Mouse (Mus musculus): ENCODE data around the gene Ccdc24. TPM values are rescaled to one million over a fixed set of nuclear protein-coding genes. Genes with fewer than 3 reads are reported as not detected.

The Ccdc24 gene
- polyA plus RNA-seq, 1 experiment from 2014 or later, result 1.5 TPM

DNA sequence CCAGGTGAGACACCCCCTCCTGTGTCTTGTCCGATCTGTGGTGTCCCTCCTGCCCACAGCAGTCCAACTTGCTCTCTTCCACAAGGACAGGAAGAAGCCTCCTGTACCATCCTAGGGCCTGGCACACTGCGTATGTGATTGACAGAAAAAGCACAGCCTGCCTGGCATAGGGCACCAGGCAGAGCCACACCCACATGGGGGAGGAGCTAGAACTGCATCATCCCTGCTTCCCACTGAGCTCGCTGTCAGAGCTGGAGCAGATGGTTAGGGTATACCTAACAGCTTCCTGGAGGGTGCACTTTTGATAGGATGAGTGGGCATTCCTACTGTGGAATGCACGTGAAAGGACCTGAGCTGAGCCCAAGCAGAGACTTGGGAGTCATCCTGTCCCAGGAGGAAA is 9.5 kb downstream of the Ccdc24 start:
- 23% methylated on average over 4 of the region's 4 CpGs for WGBS
- ATAC-seq (peak; percentile 91), DNase-seq (ENCODE audit: low spot score) (peak; percentile 89)
- Histone ChIP-seq H3K27ac (ENCODE audit: low read depth, low read length) (no peak overlapping the region), H3K27me3 (replicated peaks; ENCODE audit: control insufficient read depth, insufficient read depth, low read length) (no peaks in the 10 kb centered on the region), H3K4me3 (ENCODE audit: low read depth, low read length) (no peak overlapping the region), H3K4me1 (ENCODE audit: control insufficient read depth, insufficient read depth, low read length) (0 out of 2 replicates have a peak, but pooled peaks cover 2% of the 10 kb centered on the region), H3K9me3 (replicated peaks; ENCODE audit: control insufficient read depth, low read length) (no peaks in the 10 kb centered on the region), H3K4me2 (ENCODE audit: low read length) (no peak overlapping the region), H3K9ac (ENCODE audit: low read length) (no peak overlapping the region), H3K36me3 (ENCODE audit: control insufficient read depth, insufficient read depth, low read length) (no peaks in the 10 kb centered on the region)

DNA sequence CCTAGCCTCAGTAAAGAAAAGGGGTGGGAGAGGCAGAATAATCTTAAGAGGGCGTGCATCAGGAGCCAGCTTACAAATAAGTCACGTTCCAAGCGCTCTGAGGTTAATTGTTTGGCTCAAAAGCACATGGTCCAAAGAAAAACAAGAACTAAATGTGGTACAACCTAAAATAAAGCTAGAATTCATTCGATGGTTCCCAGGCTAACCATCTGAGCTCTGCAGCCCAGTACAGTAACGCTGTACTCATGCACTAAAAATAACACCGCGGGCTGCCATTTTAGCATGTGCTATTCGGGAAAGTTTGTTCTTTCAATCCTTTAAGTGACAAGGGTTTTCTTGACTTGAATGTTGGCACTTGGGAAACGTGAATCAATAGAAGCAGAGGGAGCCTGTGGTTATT is 11.8 kb downstream of the Ccdc24 start:
- Histone ChIP-seq H3K4me2 (ENCODE audit: low read length) (no peak overlapping the region), H3K4me3 (ENCODE audit: low read depth, low read length) (no peak overlapping the region), H3K27ac (ENCODE audit: low read depth, low read length) (no peak overlapping the region), H3K27me3 (replicated peaks; ENCODE audit: control insufficient read depth, insufficient read depth, low read length) (no peaks in the 10 kb centered on the region), H3K36me3 (ENCODE audit: control insufficient read depth, insufficient read depth, low read length) (no peaks in the 10 kb centered on the region), H3K4me1 (ENCODE audit: control insufficient read depth, insufficient read depth, low read length) (0 out of 2 replicates have a peak, but pooled peaks cover 2% of the 10 kb centered on the region), H3K9ac (ENCODE audit: low read length) (no peak overlapping the region), H3K9me3 (replicated peaks; ENCODE audit: control insufficient read depth, low read length) (no peaks in the 10 kb centered on the region)
- DNase-seq (ENCODE audit: low spot score) (no peak), ATAC-seq (no peak)
- 72% methylated on average over 9 of the region's 9 CpGs for WGBS

DNA sequence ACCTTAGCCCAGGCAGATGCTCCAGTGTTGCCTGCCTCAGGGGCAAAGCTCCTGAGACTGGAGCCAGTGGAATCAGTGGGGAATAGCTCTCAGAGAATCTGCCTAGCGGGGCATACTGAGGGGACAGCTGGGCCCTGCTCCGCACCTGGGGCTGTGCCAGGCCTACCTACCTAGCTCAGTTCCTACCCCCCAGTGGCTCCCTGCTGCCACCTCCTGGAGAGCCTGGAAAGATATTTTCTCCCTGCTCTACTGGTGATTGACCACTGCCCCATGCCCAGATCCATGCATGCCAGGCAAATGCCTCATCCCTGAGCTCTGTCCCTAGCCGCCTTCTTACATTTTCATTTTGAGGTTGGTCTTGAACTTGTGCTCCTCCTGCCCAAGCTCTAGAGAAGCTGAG is 13.6 kb downstream of the Ccdc24 start:
- H3K27me3 ChIP-seq (replicated peaks; ENCODE audit: control insufficient read depth, insufficient read depth, low read length), result no peaks in the 10 kb centered on the region
- no peak overlapping the region for H3K9ac ChIP-seq (ENCODE audit: low read length)
- WGBS, result 58% methylated on average over 3 of the region's 3 CpGs
- DNase-seq (ENCODE audit: low spot score) (peak; percentile 62), ATAC-seq (peak; percentile 41)
- H3K4me1 ChIP-seq (ENCODE audit: control insufficient read depth, insufficient read depth, low read length), result 0 out of 2 replicates have a peak, but pooled peaks cover 2% of the 10 kb centered on the region
- H3K9me3 ChIP-seq (replicated peaks; ENCODE audit: control insufficient read depth, low read length), result no peaks in the 10 kb centered on the region
- H3K27ac ChIP-seq (ENCODE audit: low read depth, low read length), result no peak overlapping the region
- H3K36me3 ChIP-seq (ENCODE audit: control insufficient read depth, insufficient read depth, low read length), result no peaks in the 10 kb centered on the region
- H3K4me2 ChIP-seq (ENCODE audit: low read length), result no peak overlapping the region
- no peak overlapping the region for H3K4me3 ChIP-seq (ENCODE audit: low read depth, low read length)

DNA sequence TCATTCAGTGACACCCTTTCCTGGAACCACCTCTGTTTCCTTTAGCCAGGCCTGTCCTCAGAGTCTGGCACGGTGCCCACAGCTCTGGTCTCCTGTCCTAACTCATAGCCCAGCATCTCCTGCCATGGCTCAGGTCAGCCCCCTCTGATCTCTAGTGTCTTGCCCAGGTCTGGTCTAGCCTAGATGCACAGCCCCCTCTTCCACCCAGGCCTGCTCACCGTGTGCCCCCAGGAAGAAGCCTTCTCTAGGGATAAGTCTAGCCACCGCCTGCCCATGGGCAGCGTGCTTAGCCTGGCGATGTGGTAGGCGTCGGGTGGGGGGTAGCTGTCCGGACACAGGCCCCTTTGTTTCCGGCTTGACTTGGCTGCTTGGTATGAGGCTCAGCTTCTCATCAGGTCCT is 17.2 kb downstream of the Ccdc24 start:
- H3K27ac ChIP-seq (ENCODE audit: low read depth, low read length), result no peak overlapping the region

DNA sequence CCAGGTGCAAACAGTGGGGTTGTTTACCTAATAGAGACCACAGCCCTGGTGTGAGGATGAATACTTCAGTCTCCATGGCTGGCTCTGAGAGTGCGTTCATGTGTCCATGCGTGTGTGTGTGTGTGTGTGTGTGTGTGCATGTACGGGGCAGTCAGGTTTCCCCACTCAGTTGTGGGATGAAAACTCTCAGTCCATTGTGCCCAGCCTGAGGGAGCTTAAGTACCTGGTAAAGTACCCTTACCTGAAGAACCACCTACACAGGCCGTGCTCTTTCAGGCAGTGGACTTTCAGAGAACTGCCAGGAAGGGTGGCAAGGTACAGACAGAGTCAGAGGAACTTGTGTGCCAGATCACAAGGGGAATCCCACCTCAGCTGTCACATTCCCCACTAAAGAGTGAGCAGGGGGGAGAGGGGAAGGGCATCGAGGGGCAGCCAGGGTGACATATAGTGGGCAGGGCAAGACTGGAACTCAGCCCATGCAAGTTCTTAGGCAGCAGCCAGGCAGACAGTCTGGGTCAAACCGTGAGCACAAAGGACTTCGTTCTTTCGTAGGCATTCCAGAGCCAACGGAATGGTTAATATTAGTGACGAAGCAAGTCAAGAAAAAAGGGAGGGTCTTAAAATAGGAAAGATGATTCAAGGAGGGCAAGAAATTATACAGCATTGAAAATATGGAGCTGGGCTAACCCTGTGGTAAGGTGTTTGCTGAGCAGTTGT is 20.0 kb downstream of the Ccdc24 start:
- H3K36me3 ChIP-seq (ENCODE audit: control insufficient read depth, insufficient read depth, low read length), result no peaks in the 10 kb centered on the region
- no peak for ATAC-seq
- 86% methylated on average over 10 of the region's 10 CpGs for WGBS

More for the DNA sequence above, 17.2 kb downstream of the Ccdc24 start:
- Histone ChIP-seq H3K9ac (ENCODE audit: low read length) (no peak overlapping the region), H3K36me3 (ENCODE audit: control insufficient read depth, insufficient read depth, low read length) (no peaks in the 10 kb centered on the region), H3K4me1 (ENCODE audit: control insufficient read depth, insufficient read depth, low read length) (no peaks in the 10 kb centered on the region), H3K9me3 (replicated peaks; ENCODE audit: control insufficient read depth, low read length) (no peaks in the 10 kb centered on the region), H3K4me2 (ENCODE audit: low read length) (no peak overlapping the region), H3K27me3 (replicated peaks; ENCODE audit: control insufficient read depth, insufficient read depth, low read length) (no peaks in the 10 kb centered on the region), H3K4me3 (ENCODE audit: low read depth, low read length) (no peak overlapping the region)
- DNase-seq (ENCODE audit: low spot score), result no peak
- no peak for ATAC-seq
- 64% methylated on average over 9 of the region's 9 CpGs for WGBS

DNA sequence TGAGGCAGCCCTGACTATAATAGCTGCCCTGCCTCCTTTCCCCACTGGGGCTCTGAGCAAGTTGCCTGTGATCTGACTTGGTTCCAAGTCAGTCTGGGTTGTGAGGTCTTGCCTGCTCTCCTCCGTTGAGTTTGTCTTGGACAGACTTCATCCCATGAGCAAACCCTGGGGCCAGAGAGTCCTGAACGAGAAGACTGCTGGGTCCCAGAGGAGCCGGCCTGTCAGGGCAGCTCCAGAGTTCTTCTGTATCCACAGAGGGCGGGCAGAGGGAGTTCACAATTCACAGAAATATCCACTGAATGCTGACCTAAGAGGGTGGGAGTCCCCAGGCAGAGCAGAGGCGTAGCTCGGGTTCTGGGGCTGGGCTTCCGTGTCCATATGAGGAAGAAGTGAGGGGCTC is 21.5 kb downstream of the Ccdc24 start:
- no peaks in the 10 kb centered on the region for H3K36me3 ChIP-seq (ENCODE audit: control insufficient read depth, insufficient read depth, low read length)
- WGBS, result 85% methylated on average over 7 of the region's 7 CpGs
- no peak overlapping the region for H3K27ac ChIP-seq (ENCODE audit: low read depth, low read length)
- H3K4me1 ChIP-seq (ENCODE audit: control insufficient read depth, insufficient read depth, low read length), result peaks cover 10% of the 10 kb centered on the region; the same call in 1 of the 2 replicates
- no peaks in the 10 kb centered on the region for H3K9me3 ChIP-seq (replicated peaks; ENCODE audit: control insufficient read depth, low read length)
- no peak overlapping the region for H3K9ac ChIP-seq (ENCODE audit: low read length)
- DNase-seq (ENCODE audit: low spot score) (no peak), ATAC-seq (no peak)
- no peak overlapping the region for H3K4me3 ChIP-seq (ENCODE audit: low read depth, low read length)
- H3K4me2 ChIP-seq (ENCODE audit: low read length), result no peak overlapping the region
- no peaks in the 10 kb centered on the region for H3K27me3 ChIP-seq (replicated peaks; ENCODE audit: control insufficient read depth, insufficient read depth, low read length)

More for the DNA sequence above, 20.0 kb downstream of the Ccdc24 start:
- Histone ChIP-seq H3K27me3 (replicated peaks; ENCODE audit: control insufficient read depth, insufficient read depth, low read length) (no peaks in the 10 kb centered on the region), H3K27ac (ENCODE audit: low read depth, low read length) (no peak overlapping the region), H3K4me3 (ENCODE audit: low read depth, low read length) (no peak overlapping the region), H3K9ac (ENCODE audit: low read length) (no peak overlapping the region), H3K4me1 (ENCODE audit: control insufficient read depth, insufficient read depth, low read length) (peaks cover 10% of the 10 kb centered on the region; the same call in 1 of the 2 replicates), H3K9me3 (replicated peaks; ENCODE audit: control insufficient read depth, low read length) (no peaks in the 10 kb centered on the region), H3K4me2 (ENCODE audit: low read length) (no peak overlapping the region)
- DNase-seq (ENCODE audit: low spot score), result no peak

DNA sequence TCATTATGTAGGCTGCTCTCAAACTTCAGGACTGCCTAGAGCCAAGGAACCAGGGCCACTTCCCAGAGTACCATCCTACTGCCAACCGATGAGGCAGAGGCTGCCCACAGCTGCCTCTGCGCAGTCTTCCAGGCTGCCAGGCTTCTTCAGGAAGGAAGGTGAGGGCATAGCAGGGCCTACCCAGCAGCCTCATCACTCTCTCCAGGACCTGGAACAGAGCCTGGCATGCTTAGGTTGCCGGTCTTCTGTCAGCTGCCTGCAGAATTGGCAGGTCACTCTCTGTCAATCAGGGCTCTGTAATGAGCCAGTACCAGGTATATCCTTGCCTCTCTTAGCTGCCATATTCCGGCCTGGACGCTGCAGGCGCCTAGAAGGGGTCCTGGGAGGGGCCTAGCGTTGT is 22.2 kb downstream of the Ccdc24 start:
- no peaks in the 10 kb centered on the region for H3K9me3 ChIP-seq (replicated peaks; ENCODE audit: control insufficient read depth, low read length)
- H3K36me3 ChIP-seq (ENCODE audit: control insufficient read depth, insufficient read depth, low read length), result no peaks in the 10 kb centered on the region
- 71% methylated on average over 7 of the region's 7 CpGs for WGBS
- H3K9ac ChIP-seq (ENCODE audit: low read length), result no peak overlapping the region
- ATAC-seq (no peak), DNase-seq (ENCODE audit: low spot score) (no peak)
- H3K27me3 ChIP-seq (replicated peaks; ENCODE audit: control insufficient read depth, insufficient read depth, low read length), result no peaks in the 10 kb centered on the region
- no peak overlapping the region for H3K27ac ChIP-seq (ENCODE audit: low read depth, low read length)
- peaks cover 10% of the 10 kb centered on the region; the same call in 1 of the 2 replicates for H3K4me1 ChIP-seq (ENCODE audit: control insufficient read depth, insufficient read depth, low read length)
- H3K4me3 ChIP-seq (ENCODE audit: low read depth, low read length), result no peak overlapping the region
- no peak overlapping the region for H3K4me2 ChIP-seq (ENCODE audit: low read length)

DNA sequence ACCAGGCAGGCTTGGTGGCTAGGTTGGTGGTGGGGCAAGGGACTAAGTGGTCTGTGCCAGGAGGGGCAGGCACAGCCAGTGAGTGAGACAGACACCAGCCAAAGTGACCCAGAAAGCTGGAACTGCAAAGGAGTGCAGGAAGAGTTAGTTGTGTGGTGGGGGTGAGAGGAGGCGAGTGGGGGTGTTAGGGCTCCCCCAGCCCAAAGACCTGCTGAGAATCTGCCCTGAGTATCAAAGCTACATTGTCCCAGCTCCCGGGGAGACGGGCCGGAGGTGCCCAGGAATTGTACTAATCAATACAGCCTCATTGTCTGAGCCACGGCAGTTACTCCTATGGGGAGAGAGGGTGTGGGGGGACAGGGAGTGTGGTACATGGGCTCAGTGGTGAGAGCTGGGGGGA is 22.9 kb downstream of the Ccdc24 start:
- Histone ChIP-seq H3K36me3 (ENCODE audit: control insufficient read depth, insufficient read depth, low read length) (no peaks in the 10 kb centered on the region), H3K4me2 (ENCODE audit: low read length) (no peak overlapping the region), H3K9ac (ENCODE audit: low read length) (peak overlapping the region; percentile 25; the same call in 1 of the 2 replicates), H3K27me3 (replicated peaks; ENCODE audit: control insufficient read depth, insufficient read depth, low read length) (no peaks in the 10 kb centered on the region), H3K4me1 (ENCODE audit: control insufficient read depth, insufficient read depth, low read length) (peaks cover 10% of the 10 kb centered on the region; the same call in 1 of the 2 replicates), H3K4me3 (ENCODE audit: low read depth, low read length) (no peak overlapping the region), H3K27ac (ENCODE audit: low read depth, low read length) (no peak overlapping the region), H3K9me3 (replicated peaks; ENCODE audit: control insufficient read depth, low read length) (no peaks in the 10 kb centered on the region)
- DNase-seq (ENCODE audit: low spot score) (no peak), ATAC-seq (0 out of 2 replicates have a peak, but pooled peaks have one; percentile 18)
- WGBS, result 11% methylated on average over 5 of the region's 5 CpGs

DNA sequence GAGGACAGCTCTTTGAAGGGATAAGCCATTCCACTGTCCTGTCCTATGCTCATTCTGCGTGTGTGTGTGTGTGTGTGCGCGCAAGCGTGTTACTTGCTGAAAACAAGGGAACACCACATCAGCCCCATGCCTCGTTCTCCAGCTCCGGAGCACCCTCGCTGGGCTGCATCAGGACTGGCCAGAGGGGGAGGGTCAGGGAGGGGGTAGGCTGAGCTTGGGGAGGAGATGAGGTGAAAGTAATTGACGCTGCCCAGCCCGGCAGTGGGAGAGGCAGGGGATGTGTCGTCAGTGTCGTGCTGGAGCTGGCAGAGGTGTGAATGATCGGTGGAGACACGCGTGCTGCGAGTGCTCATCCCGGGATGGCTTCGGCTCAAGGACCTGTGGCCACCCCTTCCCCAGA is 23.3 kb downstream of the Ccdc24 start:
- DNase-seq (ENCODE audit: low spot score) (no peak), ATAC-seq (0 out of 2 replicates have a peak, but pooled peaks have one; percentile 20)
- 46% methylated on average over 17 of the region's 17 CpGs for WGBS
- Histone ChIP-seq H3K4me3 (ENCODE audit: low read depth, low read length) (no peak overlapping the region), H3K27me3 (replicated peaks; ENCODE audit: control insufficient read depth, insufficient read depth, low read length) (no peaks in the 10 kb centered on the region), H3K27ac (ENCODE audit: low read depth, low read length) (no peak overlapping the region), H3K9me3 (replicated peaks; ENCODE audit: control insufficient read depth, low read length) (no peaks in the 10 kb centered on the region), H3K9ac (ENCODE audit: low read length) (peak overlapping the region; percentile 25; the same call in 1 of the 2 replicates), H3K36me3 (ENCODE audit: control insufficient read depth, insufficient read depth, low read length) (no peaks in the 10 kb centered on the region), H3K4me2 (ENCODE audit: low read length) (no peak overlapping the region), H3K4me1 (ENCODE audit: control insufficient read depth, insufficient read depth, low read length) (peaks cover 10% of the 10 kb centered on the region; the same call in 1 of the 2 replicates)

Data from forebrain, embryonic 14.5 days (tissue).